Mouse (Mus musculus): ENCODE results near the gene Rhox10.

DNA sequence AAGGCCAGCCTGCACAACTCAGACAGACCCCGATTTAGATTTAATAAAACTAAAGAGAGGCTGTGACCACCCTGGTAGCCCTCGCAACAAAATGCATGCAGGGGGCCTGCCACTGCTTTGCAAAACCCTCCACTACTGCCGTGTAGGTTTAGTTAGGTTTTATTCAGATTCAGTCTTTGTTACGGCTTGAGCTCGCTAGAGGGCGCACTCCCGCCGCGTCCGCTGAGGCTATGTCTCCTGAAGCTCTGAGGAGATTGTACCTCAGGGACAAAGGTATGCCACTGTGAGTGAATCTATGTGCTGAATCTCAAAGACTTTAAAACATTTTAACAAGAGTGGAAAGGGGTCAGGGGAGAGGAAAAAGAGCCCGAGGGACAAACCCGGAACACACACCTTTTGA is 18.0 kb downstream of the Rhox10 start:
- TF ChIP-seq SMC3 (IDR thresholded peaks at IDR 0.05; ENCODE audit: low read depth, low read length): peak; percentile 66
- TF ChIP-seq HCFC1 (IDR thresholded peaks at IDR 0.05; ENCODE audit: low read depth, low read length): no peak
- TF ChIP-seq ZMIZ1 (IDR thresholded peaks at IDR 0.05; ENCODE audit: low read depth, low read length): no peak
